Mouse (Mus musculus) hematopoietic stem cell, adult 5-6 weeks (primary cell): ENCODE results near the gene Ttc28. TPM values are rescaled to one million over a fixed set of nuclear protein-coding genes. Genes with fewer than 3 reads are reported as not detected.

Source experiments
- ATAC-seq, 2 experiments: fragments of 125-278 bp in 1 of 2; replicated peaks in 1 of 2; 2 replicates each; pipeline ENCODE4 v1.8.0; 2016 to 2017; ENCODE audit warnings: inconsistent platforms in 2 of 2, mild to moderate bottlenecking in 2 of 2, moderate number of reproducible peaks in 2 of 2, low read depth in 1 of 2, moderate TSS enrichment in 1 of 2; ENCODE audit not compliant: low FRiP score in 2 of 2, poor library complexity in 2 of 2, severe bottlenecking in 2 of 2, insufficient read depth in 1 of 2, low TSS enrichment in 1 of 2
- total RNA-seq: library from RNA; stranded (forward); fragments of 172-1452, 232-1000 nt; gene quantifications from 2 replicates; pipeline ENCODE4 v1.2.3, GENCODE M21; 2017

The Ttc28 gene
- total RNA-seq, 1 experiment from 2014 or later, result 2.3 TPM

DNA sequence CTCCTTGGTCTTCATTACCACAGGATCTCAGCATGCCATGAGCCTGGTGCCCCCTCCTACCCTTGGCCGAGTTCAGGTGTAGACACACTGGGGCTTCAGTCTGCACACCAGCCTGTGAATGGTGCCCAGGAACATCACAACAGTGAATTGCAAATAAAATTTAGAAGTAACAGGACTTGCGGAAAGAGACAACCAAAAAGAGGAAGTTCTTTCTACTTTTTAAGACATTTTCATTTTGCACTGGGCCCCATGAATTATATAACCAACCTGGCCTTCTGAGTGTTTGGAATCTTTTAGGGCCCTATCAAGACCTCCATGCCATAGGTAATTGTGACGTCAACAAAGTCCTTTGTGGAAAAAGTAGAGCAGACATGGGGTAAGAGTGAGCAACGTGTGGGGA lies 170.0 kb downstream of the Ttc28 start:
- ATAC-seq, result peak; percentile 46 to 70

DNA sequence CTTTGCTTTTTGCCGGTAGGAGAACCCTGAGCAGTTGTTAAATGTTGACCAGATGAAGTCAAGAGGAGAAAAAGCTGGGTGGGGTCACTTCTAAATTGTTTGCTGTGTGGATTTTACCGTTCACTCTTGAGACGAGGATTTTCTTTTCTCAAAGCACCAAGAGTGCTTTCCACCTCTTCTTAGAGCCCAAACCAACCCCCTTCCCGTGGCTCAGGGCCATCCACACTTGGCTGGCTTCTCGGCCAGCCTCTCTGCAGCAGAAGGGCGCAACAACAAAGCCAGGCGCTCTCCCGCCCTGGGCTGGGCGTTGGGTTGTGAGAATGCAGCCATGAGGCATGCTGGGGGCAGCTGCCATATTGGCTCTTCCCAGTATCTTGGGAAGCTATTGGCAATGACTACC lies 170.5 kb downstream of the Ttc28 start:
- no peak for ATAC-seq

DNA sequence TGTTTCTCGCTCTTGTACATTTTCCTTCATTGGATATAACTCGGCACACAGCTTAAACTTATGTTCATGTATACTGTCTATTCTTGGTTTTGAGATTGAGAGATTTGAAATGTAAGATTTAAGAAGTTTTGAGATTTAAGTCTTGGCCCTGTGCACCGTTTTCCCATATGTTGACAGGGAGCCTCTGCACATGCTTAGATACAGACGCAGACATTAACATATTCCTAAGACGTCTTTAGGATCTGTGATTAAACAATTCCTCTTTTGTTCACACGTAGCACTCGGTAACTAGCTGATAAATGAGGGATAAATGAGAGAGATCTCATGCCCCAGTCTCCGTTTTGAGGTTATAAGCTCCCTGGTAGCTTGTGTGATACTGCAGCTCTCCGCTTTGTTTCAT lies 174.8 kb downstream of the Ttc28 start:
- no peak for ATAC-seq

DNA sequence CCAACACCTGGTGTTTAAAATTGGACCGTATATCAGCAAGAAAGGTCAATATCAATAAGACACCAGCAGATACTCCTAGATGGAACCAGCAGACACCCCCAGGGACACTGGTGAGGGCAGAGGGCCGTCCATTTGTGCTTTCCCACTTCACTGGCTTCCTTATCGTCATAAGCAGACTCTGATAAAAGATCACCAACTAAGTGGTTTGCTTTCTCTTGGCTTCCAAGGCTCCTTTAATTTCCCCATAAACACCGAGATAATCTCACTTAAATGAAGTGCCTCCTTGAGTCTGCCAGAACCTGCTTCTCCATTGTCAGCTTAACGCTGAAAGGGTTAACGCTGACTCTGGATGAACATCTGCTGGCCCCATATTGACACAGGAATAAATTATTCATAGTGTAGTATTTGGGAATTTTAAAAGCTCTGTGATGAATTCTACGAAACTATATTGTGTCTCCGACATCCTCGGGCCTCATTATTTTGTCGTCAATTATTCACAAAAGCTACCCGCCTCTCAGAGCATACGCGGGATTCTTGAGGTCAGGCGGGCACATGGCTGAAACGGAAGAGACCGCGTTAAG lies 175.3 kb downstream of the Ttc28 start:
- ATAC-seq, result no peak

DNA sequence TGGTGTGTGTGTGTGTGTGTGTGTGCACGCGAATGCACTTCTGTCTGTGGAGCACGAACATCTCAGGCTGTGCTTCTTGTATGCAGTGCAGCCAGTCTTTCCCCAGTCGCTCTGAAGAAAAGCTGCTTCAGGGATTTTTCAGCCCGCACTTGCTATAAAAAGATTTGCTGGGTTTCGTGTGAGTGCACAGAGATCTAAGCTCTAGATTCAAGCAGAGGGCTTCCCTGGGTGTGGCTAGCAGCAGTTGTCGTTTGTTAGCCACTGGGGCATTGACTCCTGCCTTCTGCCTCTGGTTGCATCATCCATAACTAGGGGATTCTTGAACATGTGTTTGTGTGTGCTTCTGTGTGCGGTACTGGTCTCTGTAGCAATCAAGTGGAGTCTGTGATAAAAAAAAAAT lies 175.9 kb downstream of the Ttc28 start:
- no peak for ATAC-seq

DNA sequence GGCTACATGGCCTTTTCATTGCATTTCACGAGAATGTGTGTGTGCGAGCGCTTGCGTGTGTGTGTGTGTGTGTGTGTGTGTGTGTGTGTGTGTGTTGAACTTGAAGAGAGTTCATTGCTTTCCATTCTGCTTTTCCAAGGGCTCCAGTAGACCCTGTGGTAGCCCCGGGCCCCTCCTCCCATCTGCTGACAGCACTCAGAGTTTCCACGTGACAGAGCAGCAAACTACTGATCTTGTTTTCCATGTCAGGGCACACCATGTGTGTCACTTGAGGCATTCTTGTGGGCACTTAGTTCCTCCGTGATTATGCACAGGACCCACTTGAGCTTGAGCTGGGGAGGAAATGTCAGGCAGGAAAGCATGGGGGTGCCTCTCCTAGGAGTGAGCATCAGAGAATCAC lies 177.5 kb downstream of the Ttc28 start:
- ATAC-seq, result no peak

DNA sequence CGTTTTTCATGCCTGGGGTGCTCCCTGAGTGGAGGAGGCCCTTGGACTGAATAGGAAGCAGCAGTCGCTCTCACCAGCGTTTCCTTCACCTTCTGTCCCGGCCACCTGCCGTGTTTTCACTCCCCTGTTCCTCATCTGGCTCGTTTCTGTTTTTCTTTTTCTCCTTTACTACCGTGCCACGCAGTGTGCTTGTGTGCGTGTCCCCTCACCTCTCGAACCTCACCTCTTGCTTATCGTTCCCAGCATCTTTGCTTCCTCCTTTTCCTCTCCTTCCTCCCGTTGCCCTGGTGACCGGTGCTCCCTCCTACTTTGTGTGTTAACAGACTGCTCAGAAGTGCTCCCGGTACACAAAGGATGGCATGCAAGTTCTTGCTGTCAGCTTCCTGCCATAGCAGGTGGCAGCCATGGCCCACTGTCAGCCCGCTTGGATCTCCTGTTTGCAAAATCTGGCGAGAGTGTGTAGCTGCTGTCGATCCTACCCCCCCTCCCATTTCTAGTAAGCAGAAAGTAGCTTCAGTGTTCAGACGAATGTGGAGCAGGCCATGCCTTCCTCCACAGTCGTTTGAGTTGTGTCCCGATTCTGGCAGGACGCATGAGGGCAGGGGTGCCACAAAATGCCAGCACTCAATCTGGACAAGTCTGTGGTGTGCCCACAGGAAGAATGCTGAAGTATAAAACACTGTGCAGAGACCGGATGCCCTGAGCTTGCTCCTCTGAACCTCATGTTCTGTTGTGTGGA lies 179.0 kb downstream of the Ttc28 start:
- ATAC-seq, result peak; percentile 80 to 81

DNA sequence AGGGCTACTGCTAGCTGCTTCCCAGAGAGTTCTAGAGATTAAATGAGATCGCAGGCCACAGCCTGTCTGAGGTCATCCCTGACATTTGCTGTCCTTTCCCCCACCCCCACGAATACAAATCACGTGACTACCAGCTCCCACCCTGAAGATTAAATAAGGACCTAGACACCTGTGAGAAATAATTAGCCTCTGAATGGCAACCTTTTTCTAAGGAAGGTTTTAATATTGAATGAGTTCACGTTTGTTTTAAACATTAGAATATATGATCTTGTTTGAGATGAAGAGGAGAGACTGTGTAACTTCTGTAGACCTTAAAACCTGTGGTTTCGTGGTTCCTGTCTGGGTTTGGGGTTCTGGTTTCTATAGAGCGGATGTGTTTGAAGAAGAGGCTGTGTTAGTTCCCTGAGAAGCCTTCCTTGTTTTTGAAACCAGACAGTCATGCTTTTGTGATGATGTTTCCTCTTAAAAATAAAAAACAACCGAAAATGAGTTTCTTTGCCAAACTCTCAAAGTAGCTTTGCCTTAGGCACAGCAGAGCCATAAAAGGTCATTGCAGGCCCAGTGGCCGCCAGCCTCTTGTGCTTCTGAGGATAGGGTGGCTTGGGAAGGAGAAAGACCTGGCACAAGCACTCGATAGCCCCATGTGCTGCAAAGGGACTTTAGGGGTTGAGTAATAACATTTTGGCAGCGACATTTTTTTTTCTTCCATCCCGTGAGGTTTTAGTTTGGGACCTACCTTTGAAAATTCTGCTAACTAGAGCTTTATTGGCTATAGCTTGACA lies 179.7 kb downstream of the Ttc28 start:
- peak; percentile 39 to 42; a peak in 3 of 4 replicates for ATAC-seq

DNA sequence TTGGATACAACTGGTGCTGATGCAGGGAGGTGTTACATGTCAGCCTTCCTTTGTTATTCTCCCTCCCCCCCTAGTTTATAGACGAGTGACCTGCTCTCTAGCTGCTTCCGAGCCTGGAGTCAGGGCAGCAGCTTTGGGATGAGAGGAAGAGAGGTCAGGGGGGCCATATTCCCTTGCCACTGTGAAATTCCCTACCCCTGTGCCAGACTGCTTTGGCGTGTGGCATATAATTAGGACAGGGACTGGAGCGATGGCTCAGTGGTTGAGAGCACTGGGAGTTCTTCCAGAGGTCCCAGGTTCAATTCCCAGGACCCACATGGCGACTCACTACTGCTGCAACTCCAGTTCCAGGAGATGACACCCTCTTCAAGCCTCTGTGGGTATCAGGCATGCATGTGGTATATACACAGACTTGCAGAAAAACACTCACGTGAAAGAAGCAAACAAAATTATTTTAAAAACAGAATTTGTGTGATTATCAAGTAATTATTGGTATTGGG lies 180.7 kb downstream of the Ttc28 start:
- ATAC-seq, result no peak

DNA sequence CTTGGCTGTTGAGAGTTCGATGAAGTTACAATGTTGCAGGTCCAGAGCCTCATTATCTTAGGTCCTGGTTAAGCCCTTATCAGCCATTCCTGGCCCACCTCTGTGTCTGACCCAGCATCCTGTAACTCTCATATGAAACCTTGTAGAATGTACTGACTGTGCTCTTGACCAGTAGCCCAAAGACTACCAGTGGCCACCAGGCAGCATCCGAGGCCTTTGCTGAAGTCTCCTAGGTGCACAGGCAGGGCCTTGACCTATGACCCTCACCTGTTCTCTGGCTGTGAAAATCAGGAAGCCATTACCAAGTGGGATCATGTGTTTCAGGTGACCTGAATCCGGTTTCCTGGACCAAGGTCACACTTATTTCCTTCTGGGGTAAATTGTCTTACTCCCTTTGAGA lies 183.6 kb downstream of the Ttc28 start:
- ATAC-seq, result no peak

DNA sequence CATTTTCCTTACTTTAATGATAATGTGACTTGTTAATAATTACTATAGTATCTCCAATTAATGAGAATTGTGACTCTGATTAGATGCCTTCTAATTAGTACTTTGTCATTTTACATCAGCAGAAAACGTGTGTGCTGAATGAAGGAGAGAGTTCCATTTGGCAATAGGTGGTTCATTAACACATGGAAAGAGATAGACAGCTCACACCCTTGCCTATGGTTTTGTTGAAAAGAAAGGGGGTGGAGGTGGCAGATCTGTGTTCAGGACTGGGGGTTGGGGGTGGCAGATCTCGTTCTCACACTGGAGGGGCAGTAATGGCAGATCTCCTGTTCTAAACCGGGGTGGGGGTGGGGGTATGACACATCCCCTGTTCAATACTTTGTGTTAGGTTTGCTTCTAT lies 184.4 kb downstream of the Ttc28 start:
- ATAC-seq, result no peak

DNA sequence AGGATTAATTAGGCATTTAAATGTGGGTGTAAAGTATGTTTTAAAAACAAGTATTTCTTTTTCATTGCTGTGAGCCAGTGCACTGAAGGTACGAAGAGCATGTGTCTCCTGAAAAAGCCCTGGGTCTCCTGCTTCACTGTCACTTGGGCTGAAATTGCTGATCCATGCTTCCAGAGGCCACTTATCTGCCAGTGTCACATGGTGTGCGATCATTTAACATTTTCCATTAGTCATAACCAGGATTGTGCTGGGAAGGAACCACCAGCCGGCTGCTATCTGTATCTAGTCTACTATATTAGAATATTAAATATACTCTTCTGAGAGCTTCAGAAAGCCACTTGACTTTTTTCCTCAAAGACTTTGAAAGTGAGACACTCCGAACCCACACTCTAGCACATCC lies 186.2 kb downstream of the Ttc28 start:
- no peak for ATAC-seq

DNA sequence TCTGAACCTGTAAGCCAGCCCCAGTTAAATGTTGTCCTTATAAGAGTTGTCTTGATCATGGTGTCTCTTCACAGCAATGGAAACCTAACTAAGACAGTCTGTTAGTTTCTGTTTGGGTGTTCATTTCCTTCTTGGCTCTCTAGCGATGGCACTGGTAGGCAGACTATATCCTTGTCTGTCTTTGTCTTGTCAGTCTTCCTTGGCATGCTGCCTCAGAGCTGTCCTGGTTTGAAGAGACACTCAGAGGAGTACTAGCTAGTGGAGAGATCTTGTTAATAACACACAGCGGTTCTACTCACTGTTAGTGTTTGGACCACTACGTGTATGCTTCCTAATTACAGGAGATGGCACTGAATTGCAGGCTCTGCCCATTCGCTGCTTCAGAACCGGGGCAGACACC lies 189.9 kb downstream of the Ttc28 start:
- no peak for ATAC-seq

DNA sequence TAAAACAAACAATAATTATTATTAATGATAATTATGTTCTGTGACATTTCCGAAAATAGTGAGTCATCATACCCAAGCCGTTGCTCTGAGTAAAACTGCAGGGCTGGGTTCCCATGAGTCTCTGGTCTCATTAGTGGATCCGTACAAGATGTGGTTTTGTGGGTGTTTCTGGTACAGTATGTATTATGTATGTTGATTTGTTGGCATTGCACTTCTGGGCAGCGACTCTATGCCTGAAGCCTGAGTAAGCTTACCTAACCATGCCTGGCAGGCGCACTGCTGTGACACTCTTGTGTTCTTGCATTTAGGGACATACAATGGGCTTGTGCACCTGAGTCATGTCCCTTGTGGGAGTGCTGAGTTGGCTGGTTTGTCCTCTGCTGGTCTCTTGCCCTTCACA lies 190.3 kb downstream of the Ttc28 start:
- no peak for ATAC-seq

DNA sequence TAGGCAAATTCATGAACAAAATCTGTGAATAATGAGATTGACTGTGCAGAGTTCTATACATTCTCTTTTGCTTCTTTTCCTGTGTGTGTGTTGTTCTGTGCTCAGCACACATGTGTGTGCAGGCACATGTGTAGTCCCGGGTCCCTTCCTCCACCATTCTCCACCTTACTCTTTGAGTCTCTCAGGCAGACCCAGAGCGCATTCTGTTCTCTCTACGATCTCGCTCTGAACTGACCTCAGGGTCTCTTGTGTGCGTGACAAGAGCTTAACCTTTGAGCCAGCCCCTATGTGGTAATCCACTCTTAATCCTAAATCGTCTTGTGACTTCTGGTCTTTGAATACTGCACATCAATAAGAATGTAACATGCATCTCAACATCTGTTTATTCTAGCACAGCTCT lies 190.8 kb downstream of the Ttc28 start:
- no peak for ATAC-seq

DNA sequence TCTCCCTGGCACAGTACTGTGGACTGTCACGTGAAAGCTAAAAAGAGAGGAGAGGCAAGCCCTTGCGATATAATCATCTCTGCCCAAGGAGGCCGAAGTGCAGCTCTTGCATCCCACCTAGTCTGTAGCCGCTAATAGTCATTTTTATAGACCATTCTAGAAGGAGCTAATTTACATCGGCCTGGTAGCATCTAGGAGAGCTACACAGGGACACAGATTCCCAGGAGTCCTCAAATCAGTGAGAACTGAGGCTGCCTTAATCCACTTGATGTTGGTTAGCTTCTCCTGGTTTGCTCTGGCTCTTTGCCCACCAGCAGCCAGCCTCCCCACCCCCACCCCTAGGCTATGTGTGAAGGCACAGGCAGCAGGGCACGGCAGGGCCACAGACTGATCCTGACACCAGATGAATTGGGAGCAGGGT lies 193.7 kb downstream of the Ttc28 start:
- ATAC-seq, result no peak

DNA sequence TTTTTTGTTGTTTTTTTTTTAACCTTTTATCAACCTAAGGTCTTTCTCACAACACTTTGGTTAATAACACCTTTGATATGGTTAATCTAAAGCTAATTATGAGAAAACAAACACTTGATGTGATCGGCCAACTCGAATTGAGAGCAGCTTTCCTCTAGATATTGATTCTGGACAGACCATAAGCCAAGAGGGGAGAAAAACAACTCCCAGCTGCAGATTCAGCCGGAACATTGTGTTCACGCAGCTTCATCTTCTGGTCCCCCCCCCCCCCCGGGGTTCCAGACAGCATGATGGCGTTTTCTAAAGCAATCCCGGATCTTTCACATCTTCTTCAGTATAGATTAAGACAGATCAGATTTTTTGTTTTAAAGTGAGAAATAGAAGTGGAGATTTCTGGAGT lies 194.4 kb downstream of the Ttc28 start:
- no peak for ATAC-seq

DNA sequence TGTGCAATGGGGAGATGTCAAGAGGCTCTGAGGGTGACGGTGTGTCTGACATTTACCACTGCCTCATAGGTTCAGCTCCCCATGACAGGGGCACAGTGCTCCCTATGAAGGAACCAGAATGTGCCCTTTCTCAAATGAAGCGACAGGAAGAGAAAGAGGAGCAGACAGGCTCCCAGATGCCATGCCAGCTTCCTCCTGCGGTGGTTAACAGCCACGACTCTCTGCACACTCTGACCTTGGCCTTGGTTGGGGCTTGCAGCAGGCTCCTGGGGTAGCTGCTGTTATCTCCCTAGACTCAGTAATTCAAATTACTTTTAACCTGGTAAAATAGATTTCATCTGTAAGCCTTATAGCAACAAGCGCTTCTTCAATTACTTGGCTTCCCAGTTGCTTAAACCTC lies 196.2 kb downstream of the Ttc28 start:
- peak; percentile 45 to 75 for ATAC-seq
